Mouse (Mus musculus) brain, embryonic 18.5 days (tissue): ENCODE measurements at regions not wholly inside any gene's neighbourhood (a gene's known extent, or its start where the extent isn't known, plus 50 kb on each side); places are given as distances from the start of the nearest gene placed in this dataset.

Experiments
- DNase-seq: peaks from one replicate; pipeline ENCODE4 v3.0.0-alpha.2; 2012; ENCODE audit warnings: low read depth, low spot score

- no peak for DNase-seq
Measured at GRCm38 (mm10) chr13:44332716-44333240, 396.5 kb upstream of the Jarid2 start.

GRCm38 (mm10) chr13:44339061-44339741, 390.1 kb upstream of the Jarid2 start:
- DNase-seq, result no peak

- DNase-seq, result no peak
Measured at GRCm38 (mm10) chr13:44345094-44345493, 384.2 kb upstream of the Jarid2 start.

GRCm38 (mm10) chr13:44346636-44347035, 382.6 kb upstream of the Jarid2 start:
- no peak for DNase-seq

- no peak for DNase-seq
Measured at GRCm38 (mm10) chr13:44347662-44348061, 381.6 kb upstream of the Jarid2 start.

GRCm38 (mm10) chr13:44353899-44354298, 375.4 kb upstream of the Jarid2 start:
- DNase-seq, result no peak

GRCm38 (mm10) chr13:44355771-44356221, 373.5 kb upstream of the Jarid2 start:
- DNase-seq, result no peak

- no peak for DNase-seq
Measured at GRCm38 (mm10) chr13:44356981-44357380, 372.3 kb upstream of the Jarid2 start.

- DNase-seq, result no peak
Measured at GRCm38 (mm10) chr13:44359344-44359743, 369.9 kb upstream of the Jarid2 start.

- no peak for DNase-seq
Measured at GRCm38 (mm10) chr13:44360016-44360415, 369.3 kb upstream of the Jarid2 start.

GRCm38 (mm10) chr13:44360725-44361290, 368.5 kb upstream of the Jarid2 start:
- no peak for DNase-seq

- DNase-seq, result no peak
Measured at GRCm38 (mm10) chr13:44362293-44363005, 366.8 kb upstream of the Jarid2 start.

- no peak for DNase-seq
Measured at GRCm38 (mm10) chr13:44363016-44363415, 366.3 kb upstream of the Jarid2 start.

- DNase-seq, result no peak
Measured at GRCm38 (mm10) chr13:44369301-44369700, 360.0 kb upstream of the Jarid2 start.

- no peak for DNase-seq
Measured at GRCm38 (mm10) chr13:44372361-44372877, 356.9 kb upstream of the Jarid2 start.

- no peak for DNase-seq
Measured at GRCm38 (mm10) chr13:44375476-44376159, 353.7 kb upstream of the Jarid2 start.

- no peak for DNase-seq
Measured at GRCm38 (mm10) chr13:44376160-44376488, 353.1 kb upstream of the Jarid2 start.

- no peak for DNase-seq
Measured at GRCm38 (mm10) chr13:44381721-44382450, 347.4 kb upstream of the Jarid2 start.

- DNase-seq, result no peak
Measured at GRCm38 (mm10) chr13:44383322-44383721, 346.0 kb upstream of the Jarid2 start.

GRCm38 (mm10) chr13:44386767-44387166, 342.5 kb upstream of the Jarid2 start:
- no peak for DNase-seq

GRCm38 (mm10) chr13:44389696-44390095, 339.6 kb upstream of the Jarid2 start:
- DNase-seq, result no peak
